Comparison of ENCODE assay signal across 10 mouse cellular contexts in genomic region chr9:73121735-73122134, GRCm38 (mm10). TPM values are rescaled to one million over a fixed set of nuclear protein-coding genes. Genes with fewer than 3 reads are reported as not detected.
DNase-seq lines count a peak whose midpoint lies in the region; ATAC-seq and TF ChIP-seq lines count a peak whose summit lies in the region.
"Had no signal": no experiment of that assay in that cellular context is flagged by ENCODE, and none has a peak within 500 bp of the region (broad histone marks: within the 10 kb centered on the region; RNA-seq: fewer than 3 reads in every experiment).

No protein-coding gene starts in this region.

- H3K4me1 ChIP-seq in lung, adult 2 months (ENCODE audit: control insufficient read depth, insufficient read depth, low read length): no peaks in the 10 kb centered on the region
- no peaks in the 10 kb centered on the region for H3K4me1 ChIP-seq in heart, embryonic 10.5 days
- H3K4me1 ChIP-seq: heart, embryonic 13.5 days; lung, embryonic 15.5 days had no signal

- H3K4me3 ChIP-seq in gastrocnemius, adult 2 months: no peak overlapping the region
- H3K4me3 ChIP-seq in lung, adult 2 months (replicated peaks; ENCODE audit: extremely low read depth, low read depth, low read length): no peak overlapping the region
- no peak overlapping the region for H3K4me3 ChIP-seq in heart, embryonic 10.5 days
- H3K4me3 ChIP-seq: heart, embryonic 13.5 days; lung, embryonic 15.5 days had no signal

- peaks cover 89% of the 10 kb centered on the region for H3K36me3 ChIP-seq in heart, embryonic 10.5 days

- no peaks in the 10 kb centered on the region for H3K9me3 ChIP-seq in heart, embryonic 10.5 days
- H3K9me3 ChIP-seq: heart, embryonic 13.5 days; lung, embryonic 15.5 days had no signal

- intact Hi-C loops in gastrocnemius, adult 2 months (cut with DNase I): no loop called here

- H3K27ac ChIP-seq in gastrocnemius, adult 2 months: no peak overlapping the region
- H3K27ac ChIP-seq in heart, embryonic 10.5 days: no peak overlapping the region
- H3K27ac ChIP-seq: heart, embryonic 13.5 days; lung, embryonic 15.5 days had no signal

- no peaks in the 10 kb centered on the region for H3K27me3 ChIP-seq in heart, embryonic 10.5 days (ENCODE audit: insufficient read depth, poor library complexity, severe bottlenecking)
- H3K27me3 ChIP-seq: heart, embryonic 13.5 days; lung, embryonic 15.5 days had no signal

- TF ChIP-seq POLR2A in lung, adult 2 months (IDR thresholded peaks at IDR 0.05; ENCODE audit: borderline replicate concordance, extremely low read depth, low read depth, low read length): no peak

- peak; percentile 38; the same call in 1 of the 2 replicates for TF ChIP-seq CTCF in gastrocnemius, adult 2 months (IDR thresholded peaks at IDR 0.05)
- peak; percentile 62 for TF ChIP-seq CTCF in lung, adult 2 months (IDR thresholded peaks at IDR 0.05; ENCODE audit: insufficient read depth, low read length)

- WGBS in lung, adult 2 months: 61% methylated on average over 8 of the region's 8 CpGs
- WGBS in heart, embryonic 10.5 days: 74% methylated on average over 8 of the region's 8 CpGs

- no peak for DNase-seq in gastrocnemius, adult 2 months
- no peak for DNase-seq in gastrocnemius, adult 18-20 months (ENCODE audit: low spot score)
- DNase-seq in lung, adult 2 months: peak; percentile 7
- DNase-seq in lung, postnatal 25 days (ENCODE audit: low spot score): no peak
- DNase-seq in T-cell, adult 2 months (ENCODE audit: low spot score): peak; percentile 21
- DNase-seq in ovary, postnatal 36 days (ENCODE audit: low spot score): no peak
- DNase-seq in heart, embryonic 10.5 days (ENCODE audit: low spot score): no peak

- peak; percentile 49 for ATAC-seq in neutrophil, adult 5-6 weeks (ENCODE audit: extremely low read depth, insufficient number of reproducible peaks, low FRiP score, poor library complexity, severe bottlenecking)

RNA-seq across cellular contexts. Expression of gene Rsl24d1, which starts 8.5 kb away (rescaled TPM):
- total RNA-seq in gastrocnemius, adult 2 months (2021): 10 to 100 TPM; 37.3 to 45.4 TPM
- total RNA-seq in gastrocnemius, adult 18-20 months (2021): 10 to 100 TPM; 34.5 to 36.7 TPM
- 9.3 and 18.8 TPM in 2 replicates for polyA plus RNA-seq in lung, adult 2 months (2012; rRNA removed)
- total RNA-seq in neutrophil, adult 5-6 weeks (2017): 38.6 and 52.1 TPM in 2 replicates
- 101 and 124 TPM in 2 replicates for polyA plus RNA-seq in heart, embryonic 10.5 days (2016; fragmentation: Nextera tagmentation; extraction: Ambion mirVana)

RNA-seq across cellular contexts. Expression of gene Gm20509, which starts 19.5 kb away (rescaled TPM):
- not detected for total RNA-seq in gastrocnemius, adult 2 months (2021)
- total RNA-seq in gastrocnemius, adult 18-20 months (2021): not detected
- polyA plus RNA-seq in lung, adult 2 months (2012; rRNA removed): not detected in 2 replicates
- not detected in 2 replicates for total RNA-seq in neutrophil, adult 5-6 weeks (2017)
- polyA plus RNA-seq in heart, embryonic 10.5 days (2016; fragmentation: Nextera tagmentation; extraction: Ambion mirVana): not detected in 2 replicates
- polyA plus RNA-seq: heart, embryonic 13.5 days; lung, embryonic 15.5 days had no signal

RNA-seq across cellular contexts. Expression of gene Khdc3, which starts 20.1 kb away (rescaled TPM):
- not detected for total RNA-seq in gastrocnemius, adult 2 months (2021)
- not detected for total RNA-seq in gastrocnemius, adult 18-20 months (2021)
- 0.25 and 0.31 TPM in 2 replicates for polyA plus RNA-seq in lung, adult 2 months (2012; rRNA removed)
- 8.7 and 10.7 TPM in 2 replicates for total RNA-seq in neutrophil, adult 5-6 weeks (2017)
- polyA plus RNA-seq in heart, embryonic 10.5 days (2016; fragmentation: Nextera tagmentation; extraction: Ambion mirVana): not detected in 2 replicates
- polyA plus RNA-seq: heart, embryonic 13.5 days; lung, embryonic 15.5 days had no signal

Comparison
In these comparisons a context has a peak if more than half of its experiments do, and no peak if none do; other contexts are left out.
1. DNase-seq: peak in lung, adult 2 months (single experiment) and T-cell, adult 2 months (single experiment); none in gastrocnemius, adult 2 months (single experiment), gastrocnemius, adult 18-20 months (single experiment), lung, postnatal 25 days (single experiment), ovary, postnatal 36 days (single experiment) and heart, embryonic 10.5 days (single experiment).